Mouse (Mus musculus): ENCODE results near the gene Cacnb4.

Gene Cacnb4

GRCm38 (mm10) chr2:52651547-52651946 lies 25.1 kb downstream of the Cacnb4 start:
- in situ Hi-C loops (cut with MboI; ENCODE audit: unreplicated experiment in 2 of 2), result no loop called here

GRCm38 (mm10) chr2:52647255-52647998 lies 29.2 kb downstream of the Cacnb4 start:
- in situ Hi-C loops (cut with MboI; ENCODE audit: unreplicated experiment in 2 of 2), result loop anchor here in 1 of 2 experiments (25.0 kb wide), 1 partner anchor 440 kb away; no protein-coding TSS in a partner anchor

GRCm38 (mm10) chr2:52643657-52644056 lies 33.0 kb downstream of the Cacnb4 start:
- in situ Hi-C loops (cut with MboI; ENCODE audit: unreplicated experiment in 2 of 2), result loop anchor here in 1 of 2 experiments (25.0 kb wide), 1 partner anchor 444 kb away; no protein-coding TSS in a partner anchor

- in situ Hi-C loops (cut with MboI; ENCODE audit: unreplicated experiment in 2 of 2), result loop anchor here in 1 of 2 experiments (25.0 kb wide), 1 partner anchor 448 kb away; no protein-coding TSS in a partner anchor
These were observed 37.1 kb downstream of the Cacnb4 start for GRCm38 (mm10) chr2:52639530-52639875.

GRCm38 (mm10) chr2:52638857-52639529 lies 37.6 kb downstream of the Cacnb4 start:
- in situ Hi-C loops (cut with MboI; ENCODE audit: unreplicated experiment in 2 of 2), result loop anchor here in 1 of 2 experiments (25.0 kb wide), 1 partner anchor 448 kb away; no protein-coding TSS in a partner anchor

GRCm38 (mm10) chr2:52638226-52638625 lies 38.4 kb downstream of the Cacnb4 start:
- in situ Hi-C loops (cut with MboI; ENCODE audit: unreplicated experiment in 2 of 2), result loop anchor here in 1 of 2 experiments (25.0 kb wide), 1 partner anchor 449 kb away; no protein-coding TSS in a partner anchor

GRCm38 (mm10) chr2:52636051-52636450 lies 40.6 kb downstream of the Cacnb4 start:
- in situ Hi-C loops (cut with MboI; ENCODE audit: unreplicated experiment in 2 of 2), result loop anchor here in 1 of 2 experiments (25.0 kb wide), 1 partner anchor 451 kb away; no protein-coding TSS in a partner anchor

- in situ Hi-C loops (cut with MboI; ENCODE audit: unreplicated experiment in 2 of 2), result loop anchor here in 1 of 2 experiments (25.0 kb wide), 1 partner anchor 452 kb away; no protein-coding TSS in a partner anchor
These were observed 41.3 kb downstream of the Cacnb4 start for GRCm38 (mm10) chr2:52635358-52635757.

GRCm38 (mm10) chr2:52632880-52633279 lies 43.8 kb downstream of the Cacnb4 start:
- in situ Hi-C loops (cut with MboI; ENCODE audit: unreplicated experiment in 2 of 2), result loop anchor here in 1 of 2 experiments (25.0 kb wide), 1 partner anchor 454 kb away; no protein-coding TSS in a partner anchor

- in situ Hi-C loops (cut with MboI; ENCODE audit: unreplicated experiment in 2 of 2), result loop anchor here in 1 of 2 experiments (25.0 kb wide), 1 partner anchor 459 kb away; no protein-coding TSS in a partner anchor
These were observed 48.4 kb downstream of the Cacnb4 start for GRCm38 (mm10) chr2:52628186-52628585.

- in situ Hi-C loops (cut with MboI; ENCODE audit: unreplicated experiment in 2 of 2), result loop anchor here in 1 of 2 experiments (25.0 kb wide), 1 partner anchor 461 kb away; no protein-coding TSS in a partner anchor
These were observed 50.4 kb downstream of the Cacnb4 start for GRCm38 (mm10) chr2:52626266-52626665.

- in situ Hi-C loops (cut with MboI; ENCODE audit: unreplicated experiment in 2 of 2), result loop anchor here in 1 of 2 experiments (25.0 kb wide), 1 partner anchor 462 kb away; no protein-coding TSS in a partner anchor
These were observed 50.9 kb downstream of the Cacnb4 start for GRCm38 (mm10) chr2:52625731-52626130.

- in situ Hi-C loops (cut with MboI; ENCODE audit: unreplicated experiment in 2 of 2), result no loop called here
These were observed 52.7 kb downstream of the Cacnb4 start for GRCm38 (mm10) chr2:52623921-52624404.

- in situ Hi-C loops (cut with MboI; ENCODE audit: unreplicated experiment in 2 of 2), result no loop called here
These were observed 53.2 kb downstream of the Cacnb4 start for GRCm38 (mm10) chr2:52623461-52623860.

- in situ Hi-C loops (cut with MboI; ENCODE audit: unreplicated experiment in 2 of 2), result no loop called here
These were observed 54.0 kb downstream of the Cacnb4 start for GRCm38 (mm10) chr2:52622616-52623015.

GRCm38 (mm10) chr2:52619406-52619974 lies 57.1 kb downstream of the Cacnb4 start:
- in situ Hi-C loops (cut with MboI; ENCODE audit: unreplicated experiment in 2 of 2), result no loop called here

- in situ Hi-C loops (cut with MboI; ENCODE audit: unreplicated experiment in 2 of 2), result no loop called here
These were observed 57.8 kb downstream of the Cacnb4 start for GRCm38 (mm10) chr2:52618804-52619203.

GRCm38 (mm10) chr2:52615429-52615828 lies 61.2 kb downstream of the Cacnb4 start:
- in situ Hi-C loops (cut with MboI; ENCODE audit: unreplicated experiment in 2 of 2), result no loop called here

- in situ Hi-C loops (cut with MboI; ENCODE audit: unreplicated experiment in 2 of 2), result no loop called here
These were observed 62.7 kb downstream of the Cacnb4 start for GRCm38 (mm10) chr2:52613888-52614287.

GRCm38 (mm10) chr2:52609486-52609885 lies 67.1 kb downstream of the Cacnb4 start:
- in situ Hi-C loops (cut with MboI; ENCODE audit: unreplicated experiment in 2 of 2), result no loop called here

Data from v-Abl transformed pro-B cells (cell line).